Mouse (Mus musculus) MEL-GATA-1-ER (cell line): ENCODE results near the gene Olfr1016.

ENCODE experiments used
- DNase-seq: peaks from one replicate; pipeline ENCODE4 v3.0.0-alpha.2; 2012; ENCODE audit warnings: low read depth; ENCODE audit errors: extremely low read depth

The Olfr1016 gene

GRCm38 (mm10) chr2:85802444-85802843 is at the start of gene Olfr1016:
Olfr1016 (minus strand) TSS chr2:85802544.
- DNase-seq, result no peak

DNA sequence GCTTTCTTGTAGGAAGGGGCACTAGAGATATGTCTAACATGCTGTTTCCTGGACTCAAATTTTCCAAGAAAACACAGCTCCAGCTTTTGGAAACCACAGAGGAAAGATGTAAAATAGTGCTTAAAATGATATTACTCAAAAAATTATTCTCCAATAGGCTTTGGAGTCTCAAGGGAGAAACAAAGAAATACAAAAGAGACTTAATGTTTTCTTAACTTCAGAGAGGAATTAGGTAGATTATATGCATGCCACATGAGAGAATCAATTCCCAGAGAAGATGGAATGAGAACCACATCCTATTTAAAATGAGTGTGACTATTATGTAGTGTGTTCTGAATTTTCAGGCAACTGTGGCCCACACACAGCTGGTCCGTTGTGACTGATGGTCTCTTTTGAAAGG is 44.4 kb upstream of the Olfr1016 start, which contains the start of gene Olfr1020:
TSS of gene Olfr1020 (plus strand) at position 301 of the 400 bp plus-strand sequence.
- DNase-seq, result no peak

DNA sequence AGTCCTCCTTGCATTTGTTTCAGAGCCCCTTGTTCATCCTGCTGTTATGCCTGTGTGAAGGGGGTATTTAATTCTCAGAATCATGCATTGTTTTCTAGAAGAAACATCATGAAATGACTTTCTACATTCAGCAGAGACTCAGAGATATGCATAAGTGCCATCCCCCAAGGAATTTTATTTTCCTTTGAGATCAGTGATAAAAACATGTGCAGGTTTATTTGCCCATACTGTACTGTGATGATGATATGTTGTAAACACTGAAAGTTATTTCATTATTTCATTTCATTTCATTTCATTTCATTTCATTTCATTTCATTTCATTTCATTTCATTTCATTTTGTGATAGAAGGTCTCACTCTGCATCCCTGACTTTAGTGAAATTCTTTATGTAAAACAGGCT is 43.0 kb upstream of the Olfr1016 start, which contains the start of gene Olfr1019:
TSS of gene Olfr1019 (minus strand) at position 101 of the 400 bp plus-strand sequence.
- no peak for DNase-seq

DNA sequence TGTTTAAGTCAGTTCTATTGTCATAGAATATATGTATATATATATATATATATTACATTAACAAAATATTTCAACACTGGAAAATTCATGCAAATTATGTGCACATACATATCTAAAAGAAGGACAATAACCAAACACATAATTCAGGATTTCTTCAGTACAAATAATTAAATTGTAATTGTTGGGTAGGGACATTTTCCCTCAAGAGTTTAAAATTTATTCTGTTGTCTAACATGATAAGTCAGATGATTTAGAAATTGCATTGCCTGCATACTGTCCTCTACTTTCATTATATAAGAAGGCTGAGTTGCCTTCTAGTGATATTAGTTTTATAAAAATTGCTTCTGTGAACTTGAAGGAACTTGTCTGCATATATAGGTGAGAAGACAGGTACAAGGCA is 15.8 kb upstream of the Olfr1016 start, which contains the start of gene Olfr1018:
TSS of gene Olfr1018 (plus strand) at position 301 of the 400 bp plus-strand sequence.
- DNase-seq, result no peak

DNA sequence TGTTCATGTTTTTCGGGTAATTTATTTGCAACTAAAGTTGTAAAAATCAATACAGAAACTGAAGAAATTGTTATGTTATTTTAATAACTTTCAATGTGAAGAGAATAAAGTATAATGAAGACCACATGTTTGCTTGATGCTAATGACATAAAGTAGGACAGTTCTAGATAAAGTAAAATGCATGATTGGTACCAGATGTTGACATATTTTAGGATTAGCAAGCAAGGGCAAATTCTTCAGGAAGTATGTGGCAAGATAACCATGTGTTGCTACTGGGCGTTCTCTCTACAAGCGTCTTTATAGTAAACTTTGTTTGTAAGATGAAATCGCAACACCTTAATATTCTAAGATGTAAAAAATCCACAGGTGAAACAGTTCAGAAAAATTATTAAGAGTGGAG is 2.2 kb upstream of the Olfr1016 start:
- DNase-seq, result no peak

- DNase-seq, result no peak
These were observed 10.0 kb downstream of the Olfr1016 start for GRCm38 (mm10) chr2:85792331-85792730.

- DNase-seq, result no peak
These were observed 20.6 kb downstream of the Olfr1016 start, which contains the start of gene Olfr1015 for GRCm38 (mm10) chr2:85781717-85782116. Olfr1015 (plus strand) TSS chr2:85782017.

GRCm38 (mm10) chr2:85772413-85772812 is 29.9 kb downstream of the Olfr1016 start, which contains the start of gene Olfr1014:
Olfr1014 (plus strand) TSS chr2:85772713.
- no peak for DNase-seq

DNA sequence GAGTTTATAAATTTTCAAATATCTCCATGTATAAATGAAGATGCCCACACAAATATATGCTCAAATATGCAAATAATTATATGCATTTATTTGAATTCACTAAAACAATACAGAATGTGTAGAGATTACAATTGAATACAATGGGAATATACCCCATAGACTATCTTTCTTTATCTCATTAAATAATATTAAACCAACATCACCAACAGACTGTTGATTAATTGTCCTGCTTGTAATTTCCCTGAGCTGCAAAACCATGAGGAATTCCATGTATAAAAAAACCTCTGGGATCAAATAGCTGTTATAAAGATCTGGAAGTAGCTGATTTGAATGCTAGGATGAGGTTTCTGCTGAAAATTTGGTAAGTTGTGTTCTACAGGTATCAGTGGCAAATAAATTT is 35.5 kb downstream of the Olfr1016 start, which contains the start of gene Olfr1013:
TSS of gene Olfr1013 (plus strand) at position 301 of the 400 bp plus-strand sequence.
- no peak for DNase-seq

DNA sequence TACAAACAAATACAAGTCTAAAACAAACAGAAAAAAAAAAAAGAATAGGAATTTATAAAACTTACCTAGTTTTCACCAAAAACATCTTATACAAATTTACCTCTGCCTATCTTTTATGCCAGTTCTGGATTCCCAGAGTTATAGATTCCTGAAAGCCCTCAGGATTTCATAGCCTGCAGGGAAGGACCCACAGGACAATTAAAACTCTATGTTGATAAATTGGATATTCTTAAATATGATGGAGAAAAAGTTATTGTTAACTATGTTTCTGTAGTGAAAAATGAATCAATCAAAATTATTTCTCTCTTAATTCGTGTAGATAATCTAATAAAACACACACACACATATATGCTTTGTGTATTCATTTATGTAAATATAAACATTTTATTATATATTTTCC is 39.7 kb downstream of the Olfr1016 start, which contains the start of gene Olfr1012:
TSS of gene Olfr1012 (minus strand) at position 101 of the 400 bp plus-strand sequence.
- no peak for DNase-seq

DNA sequence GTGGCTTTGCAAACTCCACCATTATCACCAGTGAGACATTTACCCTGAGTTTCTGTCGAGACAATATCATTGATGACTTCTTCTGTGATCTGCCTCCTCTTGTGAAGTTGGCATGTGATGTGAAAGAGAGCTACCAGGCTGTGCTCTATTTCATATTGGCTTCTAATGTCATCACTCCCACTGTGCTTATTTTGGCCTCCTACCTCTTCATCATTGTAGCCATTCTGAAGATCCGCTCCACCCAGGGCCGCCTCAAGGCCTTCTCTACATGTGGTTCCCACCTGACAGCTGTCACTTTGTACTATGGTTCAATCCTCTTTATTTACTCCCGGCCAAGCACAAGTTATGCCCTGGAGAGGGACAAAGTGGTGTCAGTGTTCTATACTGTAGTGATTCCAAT is 48.5 kb downstream of the Olfr1016 start:
- no peak for DNase-seq
